Mouse (Mus musculus) embryonic facial prominence, embryonic 14.5 days (tissue): ENCODE measurements at regions not wholly inside any gene's neighbourhood (a gene's known extent, or its start where the extent isn't known, plus 50 kb on each side); places are given as distances from the start of the nearest gene placed in this dataset.

ENCODE experiments used
- ATAC-seq: fragments of 200-750 bp; cut with Nextera tagmentation; 2 replicates; pipeline ENCODE4 v1.8.0; 2017; ENCODE audit warnings: low read depth, moderate number of reproducible peaks, moderate TSS enrichment
- DNase-seq: peaks from one replicate; pipeline ENCODE4 v3.0.0-alpha.2; 2015; ENCODE audit warnings: low spot score
- H3K27ac ChIP-seq: fragments of 300-500 bp; sonication (generic); replicated peaks from 2 replicates; pipeline ENCODE4 v1.5.1; 2014; ENCODE audit warnings: low read depth, mild to moderate bottlenecking, low read length, moderate library complexity
- H3K27me3 ChIP-seq: fragments of 300-500 bp; sonication (generic); replicated peaks from 2 replicates; pipeline ENCODE4 v1.6.1; 2014; ENCODE audit warnings: low read length; ENCODE audit not compliant: control insufficient read depth, insufficient read depth
- H3K36me3 ChIP-seq: fragments of 300-500 bp; sonication (generic); 2 replicates; pipeline ENCODE4 v1.6.1; 2014; ENCODE audit warnings: low read length, mixed read lengths; ENCODE audit not compliant: control insufficient read depth, insufficient read depth
- H3K4me1 ChIP-seq: fragments of 300-500 bp; sonication (generic); 2 replicates; pipeline ENCODE4 v1.6.1; 2014; ENCODE audit warnings: antibody characterized with exemption, low read length; ENCODE audit not compliant: control insufficient read depth, insufficient read depth
- H3K4me2 ChIP-seq: fragments of 300-500 bp; sonication (generic); 2 replicates; pipeline ENCODE4 v1.6.1; 2014; ENCODE audit warnings: low read depth, mild to moderate bottlenecking, low read length, moderate library complexity, mixed read lengths
- H3K4me3 ChIP-seq: fragments of 300-500 bp; sonication (generic); 2 replicates; pipeline ENCODE4 v1.5.1; 2014; ENCODE audit warnings: low read depth, mild to moderate bottlenecking, low read length
- H3K9ac ChIP-seq: fragments of 300-500 bp; sonication (generic); 2 replicates; pipeline ENCODE4 v1.6.1; 2014; ENCODE audit warnings: low read depth, mild to moderate bottlenecking, low read length, moderate library complexity, mixed read lengths
- H3K9me3 ChIP-seq: fragments of 300-500 bp; sonication (generic); 2 replicates; pipeline ENCODE4 v1.6.1; 2016; ENCODE audit warnings: low read length; ENCODE audit not compliant: control insufficient read depth
- WGBS: fragments of 180-500 bp; shearing (Covaris S2); extraction: QIAGEN DNeasy Blood & Tissue Kit; methylation state at CpG from one replicate; pipeline ENCODE4 v1.1.7; 2014; 5-methylcytosine and 5-hydroxymethylcytosine counted together

DNA sequence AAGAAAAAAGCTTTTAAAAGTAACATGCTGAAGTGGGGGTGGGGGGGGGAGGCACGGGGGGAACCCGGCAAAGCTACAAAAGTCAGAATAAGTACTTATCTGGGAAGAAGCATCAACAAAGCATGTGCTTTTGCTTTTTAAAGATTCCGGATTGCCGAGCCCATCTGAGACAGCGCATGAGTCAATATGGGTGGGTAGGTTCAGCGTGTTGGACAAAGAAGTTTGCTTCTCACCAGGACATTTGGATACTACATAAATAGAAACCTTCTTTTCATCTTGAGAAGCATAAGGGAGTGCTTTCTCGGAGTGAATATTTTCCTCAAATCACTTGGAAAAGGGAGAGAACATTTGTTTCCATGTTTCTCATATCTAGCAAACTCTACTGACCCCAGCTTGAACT, 414.1 kb downstream of the Klf5 start:
- Histone ChIP-seq H3K9ac (no peak overlapping the region), H3K4me3 (no peak overlapping the region), H3K27ac (no peak overlapping the region), H3K4me2 (no peak overlapping the region), H3K9me3 (no peaks in the 10 kb centered on the region), H3K36me3 (no peaks in the 10 kb centered on the region), H3K4me1 (no peaks in the 10 kb centered on the region), H3K27me3 (no peaks in the 10 kb centered on the region)
- no peak for ATAC-seq
- 80% methylated on average over 7 of the region's 7 CpGs for WGBS
- no peak for DNase-seq

- Histone ChIP-seq H3K4me1 (no peaks in the 10 kb centered on the region), H3K4me3 (no peak overlapping the region), H3K9me3 (no peaks in the 10 kb centered on the region), H3K27ac (no peak overlapping the region), H3K4me2 (no peak overlapping the region), H3K36me3 (no peaks in the 10 kb centered on the region), H3K9ac (no peak overlapping the region), H3K27me3 (no peaks in the 10 kb centered on the region)
- WGBS: 80% methylated on average over 8 of the region's 8 CpGs
- ATAC-seq (no peak), DNase-seq (no peak)
Measured at GRCm38 (mm10) chr14:99713069-99713830, 414.8 kb downstream of the Klf5 start.

DNA sequence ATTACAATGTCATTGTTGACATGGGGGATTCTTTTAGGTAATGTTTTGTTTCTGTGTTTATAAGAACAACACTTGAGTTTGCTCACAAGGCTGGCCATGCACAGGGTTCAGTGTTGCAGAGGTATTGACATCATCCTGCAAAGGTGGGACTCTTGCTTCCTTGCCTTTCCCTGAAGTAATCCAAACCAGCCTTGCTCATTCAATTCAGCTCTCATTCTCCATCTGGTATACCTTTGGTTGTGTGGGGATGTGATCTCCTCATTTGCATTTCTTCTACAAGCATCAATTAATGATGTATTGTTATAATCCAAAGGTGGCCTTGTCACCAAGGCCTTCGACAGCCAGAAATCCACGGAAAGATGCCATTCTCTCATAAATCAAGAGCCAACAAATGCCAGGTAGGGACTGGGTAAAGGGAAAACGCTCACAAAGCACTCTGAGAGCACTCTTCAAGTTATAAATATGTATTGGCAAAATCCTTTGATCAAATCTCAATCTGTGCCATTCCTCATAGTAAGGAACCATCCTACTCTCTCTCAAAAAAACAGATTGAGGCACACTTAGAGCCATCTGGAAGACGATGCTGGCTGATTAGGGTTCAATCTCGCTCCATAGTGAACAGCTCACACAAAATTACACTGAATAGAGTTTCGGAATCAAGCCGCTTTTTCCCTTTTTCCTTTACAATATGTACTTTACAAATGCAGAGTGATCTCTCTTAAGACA, 435.1 kb downstream of the Klf5 start:
- WGBS: 88% methylated on average over 7 of the region's 7 CpGs
- Histone ChIP-seq H3K27ac (no peak overlapping the region), H3K9me3 (no peaks in the 10 kb centered on the region), H3K4me2 (no peak overlapping the region), H3K9ac (no peak overlapping the region), H3K4me1 (no peaks in the 10 kb centered on the region), H3K36me3 (no peaks in the 10 kb centered on the region), H3K27me3 (no peaks in the 10 kb centered on the region), H3K4me3 (no peak overlapping the region)
- ATAC-seq (no peak), DNase-seq (no peak)

- DNase-seq (no peak), ATAC-seq (no peak)
- H3K4me2 ChIP-seq: no peak overlapping the region
- no peaks in the 10 kb centered on the region for H3K36me3 ChIP-seq
- H3K4me1 ChIP-seq: no peaks in the 10 kb centered on the region
- no peak overlapping the region for H3K4me3 ChIP-seq
- H3K9ac ChIP-seq: no peak overlapping the region
- no peaks in the 10 kb centered on the region for H3K27me3 ChIP-seq
- 80% methylated on average over 7 of the region's 7 CpGs for WGBS
- H3K9me3 ChIP-seq: no peaks in the 10 kb centered on the region
- H3K27ac ChIP-seq: no peak overlapping the region
Measured at GRCm38 (mm10) chr14:99734200-99734567, 435.7 kb downstream of the Klf5 start.

DNA sequence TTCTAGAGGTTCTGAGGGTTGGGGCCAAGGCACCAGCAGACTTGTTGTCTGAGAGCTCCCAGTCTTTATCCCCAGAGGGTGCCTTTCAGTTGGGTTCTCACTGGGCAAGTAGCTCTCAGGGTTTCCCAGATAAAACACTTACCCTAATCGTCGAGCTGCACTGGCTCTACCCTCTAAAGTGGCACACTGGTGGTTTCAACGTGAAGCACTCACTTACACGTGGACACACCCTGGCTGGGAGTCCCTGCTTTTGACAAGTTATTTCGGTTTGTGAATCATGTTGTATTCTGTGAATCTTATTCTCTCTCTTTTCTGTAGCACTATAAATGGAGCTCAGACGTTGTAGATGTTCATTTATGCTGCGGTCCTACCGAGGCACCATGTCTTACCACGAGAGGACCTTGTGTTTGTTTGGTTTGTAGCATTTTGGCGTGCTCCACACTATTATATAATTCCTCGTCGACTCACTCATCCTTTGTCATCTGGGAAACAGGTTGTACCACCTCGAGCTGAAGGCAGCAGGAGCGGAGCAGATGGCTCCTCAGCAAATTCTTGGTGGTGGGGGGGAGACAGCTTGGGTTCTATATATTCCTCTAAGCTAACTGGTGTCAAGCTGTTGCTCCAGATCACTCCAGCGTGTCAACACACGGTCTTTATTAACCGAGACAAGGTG, 445.3 kb downstream of the Klf5 start:
- H3K9me3 ChIP-seq: no peaks in the 10 kb centered on the region
- no peaks in the 10 kb centered on the region for H3K36me3 ChIP-seq
- ATAC-seq: no peak
- no peak overlapping the region for H3K4me2 ChIP-seq
- no peaks in the 10 kb centered on the region for H3K27me3 ChIP-seq
- H3K27ac ChIP-seq: no peak overlapping the region
- 77% methylated on average over 17 of the region's 17 CpGs for WGBS
- no peaks in the 10 kb centered on the region for H3K4me1 ChIP-seq
- no peak overlapping the region for H3K4me3 ChIP-seq
- H3K9ac ChIP-seq: no peak overlapping the region
- DNase-seq: no peak

DNA sequence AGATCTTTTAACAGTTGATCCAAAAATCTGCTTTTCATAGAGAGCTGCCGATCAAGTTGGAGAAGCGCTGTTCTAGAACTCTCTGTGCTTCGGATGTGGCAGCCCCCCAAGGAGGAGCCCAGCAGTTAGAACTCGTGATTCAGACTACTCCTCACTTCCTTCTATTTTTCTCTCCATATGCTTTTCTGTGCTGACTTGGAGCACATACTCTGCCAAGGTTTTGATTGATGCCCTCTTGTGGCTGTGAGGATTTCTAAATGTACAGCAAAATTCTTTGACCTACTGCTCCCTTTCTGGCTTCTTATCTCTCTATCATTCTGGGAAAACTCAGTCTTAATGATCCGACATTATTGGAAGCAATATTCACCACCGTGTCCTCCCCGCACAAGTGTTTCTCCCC, 446.7 kb downstream of the Klf5 start:
- peak; percentile 42 for DNase-seq
- Histone ChIP-seq H3K9ac (no peak overlapping the region), H3K4me3 (no peak overlapping the region), H3K4me2 (no peak overlapping the region), H3K9me3 (no peaks in the 10 kb centered on the region), H3K36me3 (no peaks in the 10 kb centered on the region), H3K27me3 (no peaks in the 10 kb centered on the region), H3K4me1 (no peaks in the 10 kb centered on the region), H3K27ac (no peak overlapping the region)
- no peak for ATAC-seq
- WGBS: 61% methylated on average over 7 of the region's 7 CpGs

DNA sequence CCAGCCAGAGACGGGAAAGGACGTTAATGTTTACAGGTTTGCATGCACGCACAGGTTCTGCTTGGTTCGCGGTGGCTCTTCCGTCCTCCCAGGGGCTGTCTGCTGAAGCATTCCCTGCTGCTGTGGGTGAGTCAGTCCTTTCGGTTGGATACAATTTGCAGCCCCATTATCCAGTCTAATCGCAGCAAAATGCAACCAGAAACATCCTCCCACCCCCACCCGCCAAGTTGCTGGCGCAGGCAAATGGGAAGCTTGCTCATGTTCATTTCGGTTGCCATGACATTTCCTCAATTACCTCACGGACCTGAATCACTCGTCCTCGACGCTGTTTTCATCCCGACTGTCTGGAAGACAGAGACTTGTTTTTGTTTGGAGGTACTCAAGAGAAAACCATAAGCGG, 449.7 kb downstream of the Klf5 start:
- Histone ChIP-seq H3K36me3 (no peaks in the 10 kb centered on the region), H3K27ac (no peak overlapping the region), H3K4me2 (no peak overlapping the region), H3K9me3 (no peaks in the 10 kb centered on the region), H3K4me1 (no peaks in the 10 kb centered on the region), H3K4me3 (no peak overlapping the region), H3K27me3 (no peaks in the 10 kb centered on the region), H3K9ac (no peak overlapping the region)
- ATAC-seq (no peak), DNase-seq (no peak)
- WGBS: 72% methylated on average over 17 of the region's 17 CpGs

GRCm38 (mm10) chr14:99749308-99750305, 451.1 kb downstream of the Klf5 start:
- H3K4me3 ChIP-seq: no peak overlapping the region
- no peak overlapping the region for H3K4me2 ChIP-seq
- DNase-seq (peak; percentile 21), ATAC-seq (no peak)
- H3K27me3 ChIP-seq: no peaks in the 10 kb centered on the region
- H3K9ac ChIP-seq: no peak overlapping the region
- 62% methylated on average over 12 of the region's 12 CpGs for WGBS
- no peaks in the 10 kb centered on the region for H3K4me1 ChIP-seq
- 0 out of 2 replicates have a peak overlapping the region, but pooled peaks have one; percentile 29 for H3K27ac ChIP-seq
- no peaks in the 10 kb centered on the region for H3K36me3 ChIP-seq
- no peaks in the 10 kb centered on the region for H3K9me3 ChIP-seq
